Mouse (Mus musculus) layer of hippocampus, postnatal 10 days (tissue): ENCODE data around the gene Abhd17a. TPM values are rescaled to one million over a fixed set of nuclear protein-coding genes. Genes with fewer than 3 reads are reported as not detected.
"Not testable (repeated sequence)": the region's sequence is repeated elsewhere in the genome, so short reads cannot be mapped to it uniquely, and the experiment has no call there.

Source experiments
- DNase-seq, 2 experiments: peaks; one replicate each; pipeline ENCODE4 v3.0.0; 2021; ENCODE audit warnings: low spot score in 2 of 2
- total RNA-seq, 2 experiments: library from RNA; stranded (reverse); gene quantifications; 2 replicates each; pipeline ENCODE4 v1.2.3; 2021

Gene Abhd17a
- total RNA-seq, 2 experiments from 2014 or later: 179 to 191 TPM

DNA sequence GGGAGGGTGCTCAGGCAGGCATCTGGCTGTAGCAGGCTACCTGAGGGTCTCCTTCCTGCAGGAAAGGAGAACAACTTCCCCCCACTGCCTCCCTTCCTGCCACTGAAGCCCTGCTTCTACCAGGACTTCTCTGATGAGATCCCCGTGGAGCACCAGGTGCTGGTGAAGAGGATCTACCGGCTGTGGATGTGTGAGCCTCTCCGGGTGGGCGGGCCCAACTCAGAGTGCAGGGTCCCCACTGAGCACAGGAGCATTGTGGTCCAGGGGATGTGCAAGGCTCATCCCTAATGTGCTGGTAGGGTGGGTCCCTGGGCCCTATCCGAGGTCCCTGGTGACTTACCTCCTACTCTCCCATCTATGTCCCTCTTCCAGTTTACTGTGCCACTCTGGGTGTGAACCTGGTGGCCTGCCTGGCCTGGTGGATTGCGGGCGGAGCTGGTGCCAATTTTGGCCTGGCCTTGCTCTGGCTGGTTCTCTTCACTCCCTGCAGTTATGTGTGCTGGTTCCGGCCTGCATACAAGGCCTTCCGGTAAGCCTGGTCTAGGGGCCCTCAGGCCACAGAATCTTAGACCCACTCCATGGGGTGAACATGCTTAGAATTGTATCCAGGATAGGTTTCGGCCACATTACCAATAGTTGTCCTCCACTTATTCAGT is 19.3 kb upstream of the Abhd17a start:
- no peak for DNase-seq

- DNase-seq: no peak
Measured at GRCm38 (mm10) chr10:80608435-80608834, 18.3 kb upstream of the Abhd17a start.

GRCm38 (mm10) chr10:80606737-80607350 is 16.7 kb upstream of the Abhd17a start:
- no peak for DNase-seq

GRCm38 (mm10) chr10:80606306-80606705 is 16.2 kb upstream of the Abhd17a start:
- DNase-seq: peak; percentile 4 to 21

DNA sequence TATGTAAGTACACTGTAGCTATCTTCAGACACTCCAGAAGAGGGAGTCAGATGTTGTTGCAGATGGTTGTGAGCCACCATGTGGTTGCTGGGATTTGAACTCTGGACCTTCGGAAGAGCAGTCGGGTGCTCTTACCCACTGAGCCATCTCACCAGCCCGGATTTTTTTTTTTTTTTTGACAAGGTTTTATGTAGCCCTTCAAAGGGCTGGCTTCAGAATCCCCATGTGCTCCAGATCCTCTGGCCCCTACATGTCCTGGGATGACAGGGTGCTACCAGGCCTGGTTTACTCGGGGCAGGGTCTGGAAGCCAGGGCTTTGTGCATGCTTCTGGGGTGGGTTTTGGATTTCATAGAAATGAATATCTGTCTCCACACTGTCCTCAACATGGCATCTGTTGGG is 15.6 kb upstream of the Abhd17a start, which contains the start of gene Gm49322:
Gene Gm49322 (plus strand): TSS at position 301 of the 400 bp plus-strand sequence.
- DNase-seq: not testable (repeated sequence)

- DNase-seq: no peak
Measured at GRCm38 (mm10) chr10:80604988-80605387, 14.8 kb upstream of the Abhd17a start.

- DNase-seq: peak in 1 of 2 experiments; percentile 14
Measured at GRCm38 (mm10) chr10:80604001-80604509, 13.9 kb upstream of the Abhd17a start.

GRCm38 (mm10) chr10:80603364-80603763 is 13.2 kb upstream of the Abhd17a start:
- no peak for DNase-seq

GRCm38 (mm10) chr10:80602698-80603325 is 12.7 kb upstream of the Abhd17a start, which contains the start of the genes Scamp4 and Adat3:
Gene Scamp4 (plus strand): TSS chr10:80602872.
Gene Adat3 (plus strand): TSS chr10:80602880.
- DNase-seq: peak; percentile 95 to 97

GRCm38 (mm10) chr10:80596318-80596717 is 6.2 kb upstream of the Abhd17a start:
- no peak for DNase-seq

GRCm38 (mm10) chr10:80589127-80589878 is 838 bp downstream of the Abhd17a start:
- peak; percentile 25 to 33 for DNase-seq

DNA sequence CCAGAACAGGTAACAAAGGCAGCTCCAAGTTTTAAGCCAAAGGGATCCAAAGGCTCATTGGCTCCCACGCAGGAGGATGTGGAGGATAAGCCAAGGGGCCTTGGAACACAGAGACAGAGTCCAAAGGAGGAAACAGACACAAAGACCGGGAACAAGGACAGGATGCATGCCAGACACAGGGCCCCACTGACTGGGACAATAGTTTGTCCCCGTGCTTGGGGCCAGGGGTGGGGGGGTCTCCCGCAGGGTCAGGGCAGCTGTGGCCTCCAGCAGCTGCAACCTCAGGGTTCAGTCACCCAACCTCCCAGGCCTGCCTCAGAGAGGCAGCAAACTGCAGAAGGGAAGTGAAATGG is 2.9 kb downstream of the Abhd17a start:
- no peak for DNase-seq

DNA sequence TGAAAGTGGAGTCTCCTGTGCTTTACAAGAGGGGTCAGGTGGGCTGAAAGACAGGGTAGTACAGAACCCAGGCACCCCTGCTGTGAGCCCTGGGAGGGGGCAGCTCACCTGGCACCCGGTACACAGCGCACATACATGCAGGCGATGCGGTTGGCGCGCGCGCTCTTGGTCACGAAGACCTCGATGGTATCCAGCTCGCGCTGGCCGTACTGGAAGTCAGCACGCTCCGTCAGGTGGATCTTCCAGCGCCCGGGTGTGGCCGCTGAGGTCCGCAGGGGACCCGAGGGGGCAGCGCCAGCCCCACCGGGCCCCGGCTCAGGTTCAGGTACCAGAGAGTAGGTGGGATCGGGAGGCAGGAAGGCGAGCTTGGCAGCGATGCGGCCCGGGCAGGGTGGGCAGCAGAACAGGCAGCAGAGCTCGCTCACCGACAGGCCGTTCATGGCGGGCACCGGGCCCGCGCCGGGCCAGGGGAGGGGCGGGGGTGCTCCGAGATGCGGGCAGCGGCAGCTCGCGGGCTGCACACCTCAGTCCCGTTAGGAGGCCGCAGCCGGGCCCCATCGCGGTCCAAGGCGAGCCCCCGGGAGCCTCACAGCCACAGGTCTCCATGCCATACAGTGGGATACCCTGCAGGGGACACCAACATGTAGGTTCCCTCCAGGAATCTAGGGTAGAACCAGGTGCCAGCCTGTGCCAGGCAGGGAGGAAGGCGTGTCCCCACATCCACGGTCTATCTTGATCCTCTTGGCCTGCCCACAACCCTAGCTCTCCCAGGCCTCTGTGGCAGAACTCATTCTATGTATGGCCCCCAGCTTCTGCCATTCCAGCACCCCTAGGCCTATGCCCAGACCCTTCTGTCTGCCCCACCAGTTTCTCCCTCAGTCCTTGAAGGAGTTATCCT is 3.5 kb downstream of the Abhd17a start:
- no peak for DNase-seq

DNA sequence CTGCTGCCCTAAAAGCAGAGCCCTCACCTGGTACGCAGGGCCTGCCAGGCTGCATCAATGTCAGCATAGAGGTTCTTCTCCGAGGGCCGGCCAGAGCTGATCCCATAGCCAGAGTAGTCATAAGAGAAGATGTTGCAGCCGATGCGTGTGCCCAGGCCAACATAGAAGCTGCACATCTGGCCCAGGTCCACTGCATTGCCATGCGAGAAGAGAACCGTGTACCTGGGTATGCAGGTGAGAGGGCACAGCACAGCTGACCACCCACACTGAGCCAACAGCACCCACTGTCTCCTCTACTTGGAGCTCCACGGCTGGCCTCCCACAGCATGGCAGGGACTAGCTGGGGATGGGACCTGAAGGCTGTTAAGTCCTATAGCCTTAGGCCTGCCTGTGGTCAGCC is 4.6 kb downstream of the Abhd17a start:
- DNase-seq: peak in 1 of 2 experiments; percentile 13

GRCm38 (mm10) chr10:80584642-80585552 is 5.2 kb downstream of the Abhd17a start:
- DNase-seq: peak in 1 of 2 experiments; percentile 15

DNA sequence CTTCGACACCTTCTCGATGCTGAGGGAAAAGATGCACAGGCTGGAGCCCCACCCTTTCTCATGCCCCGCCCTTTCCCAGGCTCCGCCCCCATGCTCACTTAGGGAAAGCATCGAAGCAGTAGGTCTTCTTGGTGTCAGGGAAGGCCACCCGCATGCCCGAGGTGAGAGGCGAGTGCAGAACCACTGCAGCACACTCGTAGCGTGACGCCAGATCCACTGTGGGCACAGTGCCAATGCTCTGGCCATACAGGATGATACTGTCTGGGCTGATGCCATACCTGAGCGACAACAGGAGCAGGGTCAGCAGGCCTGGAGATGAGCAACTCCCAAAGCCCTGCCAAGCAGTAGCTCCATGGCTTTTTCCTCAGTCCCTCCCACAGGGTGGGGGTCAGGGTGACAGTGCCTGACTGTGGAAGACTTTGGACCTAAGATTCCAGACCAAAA is 6.1 kb downstream of the Abhd17a start:
- DNase-seq: peak in 1 of 2 experiments; percentile 22

GRCm38 (mm10) chr10:80583047-80583446 is 7.1 kb downstream of the Abhd17a start:
- no peak for DNase-seq

DNA sequence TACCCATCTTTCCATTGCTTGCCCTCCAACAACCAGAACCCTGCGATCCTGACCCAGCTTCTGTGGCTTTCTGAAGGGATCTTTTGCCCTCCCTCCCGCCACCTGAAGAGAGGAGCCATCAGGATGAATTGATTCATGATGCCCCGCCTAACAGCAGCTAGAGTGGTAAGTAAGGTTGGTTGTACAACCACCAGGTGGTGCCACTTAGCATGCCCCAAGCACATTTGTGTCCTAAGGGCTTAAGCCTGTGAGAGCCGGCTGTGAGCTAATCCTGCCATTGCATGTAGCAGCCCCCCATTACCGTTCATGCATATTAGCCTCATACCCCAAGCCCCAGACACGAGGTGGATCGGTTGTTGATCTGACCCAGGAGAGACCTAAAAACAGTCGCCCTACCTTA is 11.2 kb downstream of the Abhd17a start:
- DNase-seq: peak in 1 of 2 experiments; percentile 59

DNA sequence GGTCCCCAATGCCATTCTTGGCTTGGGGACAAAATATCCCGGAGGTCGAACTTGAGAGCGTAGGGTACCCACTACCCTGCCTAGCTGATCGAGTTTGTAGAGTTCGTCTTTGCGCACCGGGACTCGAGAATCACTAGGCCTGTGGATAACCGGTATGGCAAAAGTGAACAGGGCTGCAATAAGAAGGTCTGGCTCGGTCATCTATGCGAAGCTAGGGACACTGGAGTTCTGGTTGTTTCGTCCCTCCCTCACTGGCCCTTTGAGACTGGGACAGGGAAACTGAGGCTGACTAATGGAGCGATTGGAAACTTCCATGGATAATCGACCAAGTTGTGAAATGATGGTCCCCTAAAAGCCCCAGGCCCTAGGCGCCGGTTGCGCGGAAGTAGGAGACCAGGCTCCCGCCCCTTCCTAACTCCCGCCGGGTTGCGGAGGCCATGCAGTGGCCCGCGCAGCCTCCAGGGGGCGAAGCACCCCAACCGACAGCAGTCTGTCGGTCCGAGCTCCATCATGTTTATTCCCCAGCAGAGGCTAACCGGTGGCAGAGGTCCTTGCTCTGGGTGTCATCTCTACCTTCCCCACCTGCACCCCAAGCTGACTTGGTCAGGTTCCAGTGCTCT is 11.9 kb downstream of the Abhd17a start:
- peak; percentile 78 to 83 for DNase-seq
